Mouse (Mus musculus) megakaryocyte, embryonic 14.5 days (primary cell): ENCODE data around the gene Tmpo.

ENCODE experiments used
- FLI1 ChIP-seq: IDR thresholded peaks from 2 replicates; pipeline ENCODE4 v1.6.1; 2012; ENCODE audit warnings: low read length, inconsistent platforms, mixed read lengths
- GATA1 ChIP-seq: IDR thresholded peaks from 3 replicates; pipeline ENCODE4 v1.6.1; 2012; ENCODE audit warnings: mixed read lengths, low read length, inconsistent platforms, borderline replicate concordance

- TF ChIP-seq GATA1 (no peak), FLI1 (no peak)
Observed at GRCm38 (mm10) chr10:91207275-91207674, 26.2 kb upstream of the Tmpo start.
